Mouse (Mus musculus) CH12.LX (cell line): ENCODE measurements around the gene Acot7. TPM values are rescaled to one million over a fixed set of nuclear protein-coding genes. Genes with fewer than 3 reads are reported as not detected.

Experiments
- DNase-seq: peaks from one replicate; pipeline ENCODE4 v3.0.0-alpha.2; 2013; ENCODE audit errors: extremely low read depth
- H3K27ac ChIP-seq: 2 replicates; pipeline ENCODE4 v1.5.1; 2012; ENCODE audit warnings: low read depth, mild to moderate bottlenecking, control low read depth, moderate library complexity; ENCODE audit not compliant: insufficient read depth
- H3K27me3 ChIP-seq: replicated peaks from 2 replicates; pipeline ENCODE3; 2012; ENCODE audit warnings: inconsistent platforms
- H3K36me3 ChIP-seq, 2 experiments: replicated peaks in 1 of 2; 2 replicates each; pipeline versions ENCODE3 to v1.6.1; 2012; ENCODE audit warnings: inconsistent platforms in 1 of 2, low read length in 1 of 2, mild to moderate bottlenecking in 1 of 2, mixed read lengths in 1 of 2, moderate library complexity in 1 of 2; ENCODE audit not compliant: control insufficient read depth in 1 of 2, insufficient read depth in 1 of 2
- H3K4me1 ChIP-seq, 2 experiments: 2 replicates each; pipeline ENCODE4 v1.6.1; 2012; ENCODE audit warnings: inconsistent platforms in 1 of 2, moderate library complexity in 1 of 2; ENCODE audit not compliant: insufficient read depth in 2 of 2, control insufficient read depth in 1 of 2
- H3K4me2 ChIP-seq: 2 replicates; pipeline ENCODE4 v1.6.1; 2012; ENCODE audit warnings: low read depth, mild to moderate bottlenecking, control low read depth; ENCODE audit not compliant: poor library complexity, insufficient read depth, severe bottlenecking
- H3K4me3 ChIP-seq, 3 experiments: fragments of 150-350 bp in 1 of 3; sonication (generic) in 1 of 3; replicated peaks in 1 of 3; 2 replicates each; pipeline versions ENCODE3 to v1.5.1; 2011 to 2012; ENCODE audit warnings: low read depth in 2 of 3, low read length in 2 of 3, mild to moderate bottlenecking in 2 of 3, moderate library complexity in 2 of 3, control low read depth in 1 of 3, improper control_type of control experiment in 1 of 3, inconsistent platforms in 1 of 3, mixed read lengths in 1 of 3; ENCODE audit not compliant: poor library complexity in 1 of 3
- H3K79me2 ChIP-seq: replicated peaks from 2 replicates; pipeline ENCODE4 v1.6.1; 2012; ENCODE audit warnings: mild to moderate bottlenecking, moderate library complexity; ENCODE audit not compliant: control insufficient read depth, poor library complexity, insufficient read depth, severe bottlenecking; ENCODE audit errors: extremely low read depth
- H3K9ac ChIP-seq: 2 replicates; pipeline ENCODE4 v1.6.1; 2012; ENCODE audit warnings: low read depth, mild to moderate bottlenecking, control low read depth, moderate library complexity; ENCODE audit not compliant: insufficient read depth
- H3K9me3 ChIP-seq: replicated peaks from 2 replicates; pipeline ENCODE3; 2012; ENCODE audit warnings: low read length, inconsistent platforms, mixed read lengths
- CHD2 ChIP-seq: IDR thresholded peaks from 2 replicates; pipeline ENCODE4 v1.6.1; 2011; ENCODE audit warnings: low read length, improper control_type of control experiment
- ELF1 ChIP-seq: IDR thresholded peaks from 2 replicates; pipeline ENCODE4 v1.6.1; 2014; ENCODE audit warnings: low read depth, mild to moderate bottlenecking, inconsistent platforms, low read length, improper control_type of control experiment
- EP300 ChIP-seq: IDR thresholded peaks from 2 replicates; pipeline ENCODE4 v1.6.1; 2011; ENCODE audit warnings: low read length, improper control_type of control experiment
- ETS1 ChIP-seq: conservative IDR thresholded peaks from 2 replicates; pipeline ENCODE4 v1.6.1; 2012; ENCODE audit warnings: low read depth, mild to moderate bottlenecking, inconsistent platforms, low read length, improper control_type of control experiment, moderate library complexity
- HCFC1 ChIP-seq: IDR thresholded peaks from 2 replicates; pipeline ENCODE4 v1.6.1; 2012; ENCODE audit warnings: low read depth, mild to moderate bottlenecking, inconsistent platforms, low read length, improper control_type of control experiment
- IRF4 ChIP-seq: IDR thresholded peaks from 2 replicates; pipeline ENCODE4 v1.6.1; 2014; ENCODE audit warnings: low read depth, mild to moderate bottlenecking, inconsistent platforms, low read length, improper control_type of control experiment
- JUN ChIP-seq: IDR thresholded peaks from 2 replicates; pipeline ENCODE4 v1.6.1; 2011; ENCODE audit warnings: low read depth, mild to moderate bottlenecking, low read length, improper control_type of control experiment, moderate library complexity; ENCODE audit not compliant: insufficient read depth
- MAFK ChIP-seq: IDR thresholded peaks from 2 replicates; pipeline ENCODE4 v1.6.1; 2011; ENCODE audit warnings: low read length, improper control_type of control experiment; ENCODE audit not compliant: insufficient replicate concordance
- MAX ChIP-seq: IDR thresholded peaks from 2 replicates; pipeline ENCODE4 v1.6.1; 2011; ENCODE audit warnings: low read length, improper control_type of control experiment
- MAZ ChIP-seq: IDR thresholded peaks from 2 replicates; pipeline ENCODE4 v1.6.1; 2012; ENCODE audit warnings: low read depth, mild to moderate bottlenecking, inconsistent platforms, low read length, improper control_type of control experiment, moderate library complexity
- MEF2A ChIP-seq: IDR thresholded peaks from 2 replicates; pipeline ENCODE4 v1.6.1; 2014; ENCODE audit warnings: low read depth, mild to moderate bottlenecking, inconsistent platforms, low read length, improper control_type of control experiment, borderline replicate concordance
- MYC ChIP-seq: IDR thresholded peaks from 2 replicates; pipeline ENCODE4 v1.6.1; 2011; ENCODE audit warnings: low read depth, mild to moderate bottlenecking, improper control_type of control experiment, low read length
- POLR2AphosphoS2 ChIP-seq: IDR thresholded peaks from 2 replicates; pipeline ENCODE4 v1.6.1; 2011; ENCODE audit warnings: low read depth, low read length, improper control_type of control experiment
- RAD21 ChIP-seq: IDR thresholded peaks from 2 replicates; pipeline ENCODE4 v1.6.1; 2011; ENCODE audit warnings: low read depth, mild to moderate bottlenecking, low read length, improper control_type of control experiment, moderate library complexity
- SMC3 ChIP-seq: IDR thresholded peaks from 2 replicates; pipeline ENCODE4 v1.6.1; 2011; ENCODE audit warnings: low read depth, low read length, improper control_type of control experiment
- TCF12 ChIP-seq: IDR thresholded peaks from 2 replicates; pipeline ENCODE4 v1.6.1; 2014; ENCODE audit warnings: low read depth, mild to moderate bottlenecking, inconsistent platforms, low read length, improper control_type of control experiment
- USF2 ChIP-seq: conservative IDR thresholded peaks from 2 replicates; pipeline ENCODE4 v1.6.1; 2011; ENCODE audit warnings: low read depth, low read length, improper control_type of control experiment
- ZC3H11A ChIP-seq: IDR thresholded peaks from 2 replicates; pipeline ENCODE4 v1.6.1; 2012; ENCODE audit warnings: low read depth, mild to moderate bottlenecking, inconsistent platforms, low read length, improper control_type of control experiment
- ZNF384 ChIP-seq: IDR thresholded peaks from 2 replicates; pipeline ENCODE4 v1.6.1; 2012; ENCODE audit warnings: low read depth, low read length, improper control_type of control experiment, inconsistent platforms
- dilution Hi-C: fragments of 300-500 bp; cut with MboI; formaldehyde crosslinking; loops from 2 replicates; pipeline ENCODE4 v1.14.3; 2020; ENCODE audit warnings: low sequenced_read_pairs; ENCODE audit not compliant: extremely low pct_unique_long_range_greater_than_20kb, extremely low pct_ligation_motif_present
- in situ Hi-C: fragments of 300-500 bp; cut with MboI; formaldehyde crosslinking; loops from 3 replicates; pipeline ENCODE4 v1.14.3; 2019; ENCODE audit warnings: low sequenced_read_pairs, low pct_ligation_motif_present, low pct_unique_long_range_greater_than_20kb, mixed read lengths
- polyA plus RNA-seq: library from polyadenylated mRNA; unstranded; fragments of >175 nt; gene quantifications from 2 replicates; pipeline ENCODE4 v1.2.1, GENCODE M21; 2012; ENCODE audit warnings: low read depth; ENCODE audit not compliant: insufficient read length
- total RNA-seq, 2 experiments: library from RNA; depleted of rRNA; stranded (reverse); fragments of 300-350 nt in 1 of 2; fragments of >200 nt in 1 of 2; gene quantifications; 2 replicates each; pipeline ENCODE4 v1.2.3; 2012 to 2014

Acot7 gene
- total and polyA plus RNA-seq, 3 experiments: 29.0 to 71.1 (median 61.6) TPM

DNA sequence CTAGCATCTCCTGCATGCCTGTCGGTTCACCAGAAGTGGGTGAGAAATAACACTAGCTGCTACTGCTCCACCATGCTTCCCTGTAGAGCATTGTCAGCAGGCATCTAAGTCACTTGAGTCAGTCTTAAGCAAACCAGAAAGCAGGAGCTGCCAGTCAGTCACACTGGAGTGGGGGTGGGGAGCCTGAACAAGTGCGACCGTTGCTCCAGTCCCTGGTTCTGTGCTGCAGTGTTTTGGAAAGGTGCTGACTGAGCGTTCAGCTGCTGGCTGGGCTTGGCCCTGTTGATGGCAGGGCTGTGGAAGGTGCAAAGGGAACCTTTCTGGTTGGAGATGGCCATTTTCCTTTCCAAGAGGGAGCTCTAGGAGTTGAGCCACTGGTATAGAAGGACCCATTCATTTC is 62.0 kb downstream of the Acot7 start:
- Histone ChIP-seq H3K9me3 (no peaks in the 10 kb centered on the region), H3K4me3 (no peak overlapping the region), H3K79me2 (no peaks in the 10 kb centered on the region), H3K27ac (no peak overlapping the region), H3K36me3 (peaks cover 26 to 84% of the 10 kb centered on the region in 2 experiments), H3K9ac (no peak overlapping the region), H3K4me2 (no peak overlapping the region), H3K4me1 (peaks cover 6 to 54% of the 10 kb centered on the region in 2 experiments; a peak in 3 of 4 replicates), H3K27me3 (no peaks in the 10 kb centered on the region)
- DNase-seq: no peak
- no peak for TF ChIP-seq ELF1
- no peak for TF ChIP-seq HCFC1
- no peak for TF ChIP-seq ZC3H11A
- no peak for TF ChIP-seq ETS1
- TF ChIP-seq MAFK: no peak
- TF ChIP-seq TCF12: no peak
- TF ChIP-seq SMC3: no peak
- TF ChIP-seq EP300: no peak
- no peak for TF ChIP-seq MAZ
- TF ChIP-seq CHD2: no peak
- TF ChIP-seq MEF2A: no peak
- no peak for TF ChIP-seq MYC
- TF ChIP-seq IRF4: no peak
- no peak for TF ChIP-seq JUN
- TF ChIP-seq MAX: no peak
- in situ Hi-C loops: no loop called here
- dilution Hi-C loops: no loop called here

DNA sequence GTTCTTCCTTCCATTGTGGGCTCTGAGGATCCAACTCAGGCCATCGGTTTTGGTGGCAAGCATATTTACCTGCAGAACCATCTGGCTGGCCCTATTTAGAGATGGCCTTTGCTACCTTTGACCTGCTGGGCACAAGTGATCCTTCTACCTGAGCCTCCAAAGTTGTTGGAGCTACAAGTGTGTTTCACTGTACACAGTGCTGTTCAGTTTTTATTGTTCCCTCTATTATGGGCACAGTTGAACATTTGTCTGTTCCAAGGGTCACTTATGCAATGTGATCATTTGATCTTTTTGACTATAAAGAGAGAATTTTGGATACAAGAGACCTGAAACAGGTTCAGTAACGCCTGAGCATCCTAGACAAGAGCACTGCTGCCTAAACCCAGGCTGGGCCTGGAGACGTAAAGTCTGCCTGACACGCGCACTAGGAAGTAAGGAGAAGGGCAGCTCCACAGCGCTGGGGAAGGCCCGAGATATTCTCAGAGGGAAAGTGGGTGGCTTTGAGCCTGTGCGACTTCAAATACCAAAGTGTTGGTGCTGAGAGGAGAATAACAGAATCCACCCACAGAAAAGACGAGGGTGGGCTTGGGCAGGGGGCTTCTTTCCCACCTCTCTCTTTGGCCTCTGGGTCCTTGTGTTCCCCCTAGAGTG is 65.4 kb downstream of the Acot7 start:
- no peaks in the 10 kb centered on the region for H3K79me2 ChIP-seq
- H3K27ac ChIP-seq: no peak overlapping the region
- peaks cover 23 to 72% of the 10 kb centered on the region in 2 experiments for H3K36me3 ChIP-seq
- H3K4me2 ChIP-seq: no peak overlapping the region
- H3K27me3 ChIP-seq: no peaks in the 10 kb centered on the region
- H3K4me3 ChIP-seq: no peak overlapping the region
- no peak for TF ChIP-seq RAD21
- TF ChIP-seq USF2: no peak
- TF ChIP-seq JUN: no peak
- no peak for TF ChIP-seq SMC3
- no peak for TF ChIP-seq POLR2AphosphoS2
- TF ChIP-seq ZNF384: no peak
- in situ Hi-C loops (no loop called here), dilution Hi-C loops (no loop called here)
- no peaks in the 10 kb centered on the region for H3K9me3 ChIP-seq
- DNase-seq: no peak
- H3K4me1 ChIP-seq: peaks cover 6 to 55% of the 10 kb centered on the region in 2 experiments; a peak in 3 of 4 replicates
- H3K9ac ChIP-seq: no peak overlapping the region
